Mouse (Mus musculus): Measurements from ENCODE around the gene Spata16.
A peak's percentile ranks its signal among the peaks of the same experiment; 100 is the strongest.
"Not testable (repeated sequence)": the region's sequence is repeated elsewhere in the genome, so short reads cannot be mapped to it uniquely, and the experiment has no call there.

Spata16 gene

GRCm38 (mm10) chr3:26637402-26637801, at the start of gene Spata16:
Spata16 (plus strand) TSS chr3:26637620.
- DNase-seq: no peak

- no peak for DNase-seq
Observed at GRCm38 (mm10) chr3:26604861-26605260, 32.6 kb upstream of the Spata16 start.

GRCm38 (mm10) chr3:26608531-26608930, 28.9 kb upstream of the Spata16 start:
- no peak for DNase-seq

- peak; percentile 10 for DNase-seq
Observed at GRCm38 (mm10) chr3:26639214-26639613, 1.8 kb downstream of the Spata16 start.

- DNase-seq: no peak
Observed at GRCm38 (mm10) chr3:26639851-26640250, 2.4 kb downstream of the Spata16 start.

GRCm38 (mm10) chr3:26640321-26641075, 3.1 kb downstream of the Spata16 start:
- no peak for DNase-seq

- DNase-seq: no peak
Observed at GRCm38 (mm10) chr3:26641351-26642249, 4.2 kb downstream of the Spata16 start.

GRCm38 (mm10) chr3:26644136-26644535, 6.7 kb downstream of the Spata16 start:
- no peak for DNase-seq

GRCm38 (mm10) chr3:26646834-26647233, 9.4 kb downstream of the Spata16 start:
- DNase-seq: no peak

- no peak for DNase-seq
Observed at GRCm38 (mm10) chr3:26685832-26686231, 48.4 kb downstream of the Spata16 start.

GRCm38 (mm10) chr3:26709492-26709891, 72.1 kb downstream of the Spata16 start:
- not testable (repeated sequence) for DNase-seq

- DNase-seq: no peak
Observed at GRCm38 (mm10) chr3:26727526-26727925, 90.1 kb downstream of the Spata16 start.

- no peak for DNase-seq
Observed at GRCm38 (mm10) chr3:26750492-26750891, 113.1 kb downstream of the Spata16 start.

- no peak for DNase-seq
Observed at GRCm38 (mm10) chr3:26752441-26752840, 115.0 kb downstream of the Spata16 start.

- DNase-seq: no peak
Observed at GRCm38 (mm10) chr3:26793334-26794101, 156.1 kb downstream of the Spata16 start.

- no peak for DNase-seq
Observed at GRCm38 (mm10) chr3:26795851-26796538, 158.6 kb downstream of the Spata16 start.

GRCm38 (mm10) chr3:26796954-26797353, 159.5 kb downstream of the Spata16 start:
- DNase-seq: no peak

- DNase-seq: no peak
Observed at GRCm38 (mm10) chr3:26814307-26814706, 176.9 kb downstream of the Spata16 start.

GRCm38 (mm10) chr3:26815764-26816163, 178.3 kb downstream of the Spata16 start:
- no peak for DNase-seq

- no peak for DNase-seq
Observed at GRCm38 (mm10) chr3:26819398-26819797, 182.0 kb downstream of the Spata16 start.

- DNase-seq: peak; percentile 39
Observed at GRCm38 (mm10) chr3:26826958-26827839, 189.8 kb downstream of the Spata16 start.
